Mouse (Mus musculus) heart, postnatal 0 days (tissue): ENCODE measurements around the gene Ap1g1.

ENCODE experiments used
- CTCF ChIP-seq: IDR thresholded peaks from 2 replicates; pipeline ENCODE4 v1.5.1; 2016; ENCODE audit warnings: antibody characterized with exemption, control low read depth, low read depth
- EP300 ChIP-seq: IDR thresholded peaks from 2 replicates; pipeline ENCODE4 v1.6.1; 2016; ENCODE audit warnings: antibody characterized with exemption, low read depth

DNA sequence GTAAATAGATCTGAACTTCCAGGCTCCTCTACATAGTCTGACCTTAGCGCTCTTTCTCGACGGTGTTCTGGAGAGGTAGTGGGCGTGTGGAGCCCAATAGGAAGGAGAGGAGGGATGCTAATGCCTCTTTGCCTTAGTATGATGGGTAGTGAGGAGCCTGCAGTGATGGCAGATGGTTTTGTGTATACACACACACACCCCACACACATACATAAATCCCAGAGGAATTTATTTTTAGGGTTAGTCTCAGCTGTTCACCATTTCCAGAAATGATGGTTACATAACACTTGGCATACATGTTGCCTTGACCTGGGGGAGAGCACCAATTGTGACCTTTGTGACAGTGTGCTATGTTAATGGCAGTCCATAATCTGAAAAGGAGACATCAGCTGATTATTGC is 87.2 kb downstream of the Ap1g1 start:
- TF ChIP-seq CTCF (no peak), EP300 (no peak)
